Comparison of ENCODE assay signal across 8 mouse cellular contexts in genomic region chr5:150594649-150595339, GRCm38 (mm10). TPM values are rescaled to one million over a fixed set of nuclear protein-coding genes. Genes with fewer than 3 reads are reported as not detected.
A peak's percentile ranks its signal among the peaks of the same experiment; 100 is the strongest.
DNase-seq lines count a peak whose midpoint lies in the region; ATAC-seq lines count a peak whose summit lies in the region.

No protein-coding gene starts in this region.

- 8% methylated on average over 17 of the region's 17 CpGs for WGBS in heart, embryonic 13.5 days
- WGBS in liver, embryonic 15.5 days (ENCODE audit: insufficient replicate concordance), result 11% methylated on average over 17 of the region's 17 CpGs

- H3K4me1 ChIP-seq in heart, embryonic 13.5 days, result peaks cover 14% of the 10 kb centered on the region
- H3K4me1 ChIP-seq in liver, embryonic 15.5 days (replicated peaks), result peaks cover 61% of the 10 kb centered on the region

- H3K4me3 ChIP-seq in heart, embryonic 13.5 days, result peak overlapping the region; percentile 89
- peak overlapping the region; percentile 92 for H3K4me3 ChIP-seq in liver, embryonic 15.5 days (replicated peaks)

- no peak overlapping the region for H3K27ac ChIP-seq in heart, embryonic 13.5 days (replicated peaks)
- peak overlapping the region; percentile 87 for H3K27ac ChIP-seq in liver, embryonic 15.5 days (replicated peaks)

- no peaks in the 10 kb centered on the region for H3K36me3 ChIP-seq in heart, embryonic 13.5 days
- H3K36me3 ChIP-seq in liver, embryonic 15.5 days (replicated peaks), result peaks cover 14% of the 10 kb centered on the region; the same call in 1 of the 2 replicates

- peak; percentile 27 for DNase-seq in left cerebral cortex, postnatal 4 days
- no peak for DNase-seq in left cerebral cortex, adult 8-10 months (ENCODE audit: low spot score in 2 of 2)
- DNase-seq in adrenal gland, postnatal 25 days, result peak; percentile 46
- peak; percentile 68 for DNase-seq in testis, postnatal 14 days (ENCODE audit: low spot score)
- no peak for DNase-seq in kidney, postnatal 10 days
- DNase-seq in urinary bladder, postnatal 4 days (ENCODE audit: low spot score in 2 of 2), result no peak

- no peak for ATAC-seq in heart, embryonic 13.5 days (ENCODE audit: extremely low read depth, insufficient number of reproducible peaks, low FRiP score, low TSS enrichment)
- ATAC-seq in liver, embryonic 15.5 days (ENCODE audit: insufficient read depth), result peak; percentile 23

- intact Hi-C loops in left cerebral cortex, postnatal 4 days (cut with DNase I), result no loop called here

- H3K27me3 ChIP-seq in heart, embryonic 13.5 days (replicated peaks), result peaks cover 25% of the 10 kb centered on the region
- H3K27me3 ChIP-seq in liver, embryonic 15.5 days, result no peaks in the 10 kb centered on the region

- H3K4me2 ChIP-seq in heart, embryonic 13.5 days, result peak overlapping the region; percentile 96
- peak overlapping the region; percentile 98 for H3K4me2 ChIP-seq in liver, embryonic 15.5 days

- peak overlapping the region; percentile 84 for H3K9ac ChIP-seq in heart, embryonic 13.5 days
- H3K9ac ChIP-seq in liver, embryonic 15.5 days, result peak overlapping the region; percentile 89

- H3K9me3 ChIP-seq in heart, embryonic 13.5 days, result no peaks in the 10 kb centered on the region
- H3K9me3 ChIP-seq in liver, embryonic 15.5 days (replicated peaks), result no peaks in the 10 kb centered on the region

RNA-seq across cellular contexts. Expression of gene N4bp2l1, which starts 2.2 kb away (rescaled TPM):
- 10 to 100 TPM; 18.9 to 20.8 TPM for total RNA-seq in left cerebral cortex, postnatal 4 days (2021)
- total RNA-seq in left cerebral cortex, adult 8-10 months (2022), result 10 to 100 TPM; 53.3 to 56.8 (median 55.8) TPM
- 34.8 and 40.0 TPM in 2 replicates for total RNA-seq in adrenal gland, postnatal 25 days (2021)
- 3.1 and 3.5 TPM in 2 replicates for polyA plus RNA-seq in heart, embryonic 13.5 days (2015; fragmentation: Nextera tagmentation; extraction: Ambion mirVana)
- 13.3 and 14.5 TPM in 2 replicates for polyA plus RNA-seq in liver, embryonic 15.5 days (2015; fragmentation: Nextera tagmentation; extraction: Ambion mirVana)

Comparison
In these comparisons a context has a peak if more than half of its experiments do, and no peak if none do; other contexts are left out.
1. DNase-seq: peak in left cerebral cortex, postnatal 4 days (single experiment), adrenal gland, postnatal 25 days (single experiment) and testis, postnatal 14 days (single experiment); none in left cerebral cortex, adult 8-10 months (0 of 2), kidney, postnatal 10 days (single experiment) and urinary bladder, postnatal 4 days (0 of 2).